Mouse (Mus musculus) sigmoid colon, adult 10 weeks (tissue): ENCODE results near the gene Agtr1b. TPM values are rescaled to one million over a fixed set of nuclear protein-coding genes. Genes with fewer than 3 reads are reported as not detected.

Experiments used
- polyA plus RNA-seq: library from polyadenylated mRNA; stranded (reverse); fragments of 350-450 nt; fragmentation: Illumina TruSeq; extraction: RNeasy Lipid Tissue Mini Kit (QIAGEN cat#74804); gene quantifications from one replicate; pipeline ENCODE4 v1.2.3, GENCODE M21; 2014; ENCODE audit warnings: low read depth, low replicate concordance

Gene Agtr1b
- polyA plus RNA-seq: 1.2 TPM

GRCm38 (mm10) chr3:20366558-20367522 lies at the start of gene Agtr1b:
TSS of gene Agtr1b (minus strand) at chr3:20367177.

GRCm38 (mm10) chr3:20275633-20276032 lies 91.3 kb downstream of the Agtr1b start, which contains the start of gene Cpb1:
TSS of gene Cpb1 (minus strand) at chr3:20275733.

Other genes with a start within 250 kb of the Agtr1b start
- gene Gyg, start 211.9 kb downstream of the Agtr1b start, polyA plus RNA-seq: 92.1 TPM
- gene Cpa3, start 125.0 kb downstream of the Agtr1b start, polyA plus RNA-seq: 6.7 TPM
- gene Cpb1, start 91.4 kb downstream of the Agtr1b start, polyA plus RNA-seq: 10.3 TPM